Mouse (Mus musculus) T-helper 2 cell (primary cell): ENCODE data around the gene Dixdc1.

Source experiments
- in situ Hi-C: fragments of 300-600 bp; cut with MboI, MseI; formaldehyde crosslinking; loops from one replicate; pipeline ENCODE4 v1.15.1; 2025; ENCODE audit warnings: high pct_unique_total_duplicates

The Dixdc1 gene

GRCm38 (mm10) chr9:50700921-50701691 is 38.2 kb downstream of the Dixdc1 start:
- in situ Hi-C loops, result no loop called here

GRCm38 (mm10) chr9:50698418-50699409 is 40.6 kb downstream of the Dixdc1 start:
- in situ Hi-C loops, result no loop called here

GRCm38 (mm10) chr9:50697706-50698041 is 41.6 kb downstream of the Dixdc1 start:
- in situ Hi-C loops, result no loop called here

GRCm38 (mm10) chr9:50696851-50697705 is 42.2 kb downstream of the Dixdc1 start:
- in situ Hi-C loops, result no loop called here

- in situ Hi-C loops, result no loop called here
Measured at GRCm38 (mm10) chr9:50695153-50695552, 44.2 kb downstream of the Dixdc1 start.

GRCm38 (mm10) chr9:50693631-50694030 is 45.7 kb downstream of the Dixdc1 start:
- in situ Hi-C loops, result no loop called here

- in situ Hi-C loops, result no loop called here
Measured at GRCm38 (mm10) chr9:50692626-50693580, 46.4 kb downstream of the Dixdc1 start.

GRCm38 (mm10) chr9:50686866-50687652 is 52.3 kb downstream of the Dixdc1 start:
- in situ Hi-C loops, result no loop called here

- in situ Hi-C loops, result no loop called here
Measured at GRCm38 (mm10) chr9:50681727-50682126, 57.6 kb downstream of the Dixdc1 start.

GRCm38 (mm10) chr9:50679406-50679805 is 59.9 kb downstream of the Dixdc1 start:
- in situ Hi-C loops, result loop anchor here (5.0 kb wide), 1 partner anchor 157 kb away; no protein-coding TSS in a partner anchor

GRCm38 (mm10) chr9:50674771-50675170 is 64.5 kb downstream of the Dixdc1 start:
- in situ Hi-C loops, result loop anchor here (5.0 kb wide), 1 partner anchor 152 kb away; no protein-coding TSS in a partner anchor

GRCm38 (mm10) chr9:50670690-50671089 is 68.6 kb downstream of the Dixdc1 start:
- in situ Hi-C loops, result no loop called here

- in situ Hi-C loops, result no loop called here
Measured at GRCm38 (mm10) chr9:50667579-50668498, 71.5 kb downstream of the Dixdc1 start.

- in situ Hi-C loops, result no loop called here
Measured at GRCm38 (mm10) chr9:50666442-50666841, 72.9 kb downstream of the Dixdc1 start.

GRCm38 (mm10) chr9:50664826-50665225 is 74.5 kb downstream of the Dixdc1 start:
- in situ Hi-C loops, result no loop called here

- in situ Hi-C loops, result no loop called here
Measured at GRCm38 (mm10) chr9:50660431-50660830, 78.9 kb downstream of the Dixdc1 start.

- in situ Hi-C loops, result no loop called here
Measured at GRCm38 (mm10) chr9:50659392-50660217, 79.7 kb downstream of the Dixdc1 start, which contains the start of gene Dlat. Gene Dlat (minus strand): TSS chr9:50659780.
